Mouse (Mus musculus) splenic B cell, adult 2 months (primary cell): ENCODE measurements around the gene Serpina16.
"Not testable (repeated sequence)": the region's sequence is repeated elsewhere in the genome, so short reads cannot be mapped to it uniquely, and the experiment has no call there.

Experiments
- DNase-seq: peaks from one replicate; pipeline ENCODE4 v3.0.0-alpha.2; 2011; ENCODE audit warnings: low read depth, low spot score
- H3K27me3 ChIP-seq: 2 replicates; pipeline ENCODE4 v1.6.1; 2012; ENCODE audit warnings: mild to moderate bottlenecking, low read length, moderate library complexity, mixed read lengths; ENCODE audit not compliant: control insufficient read depth, poor library complexity, insufficient read depth, severe bottlenecking
- H3K36me3 ChIP-seq: 2 replicates; pipeline ENCODE4 v1.6.1; 2012; ENCODE audit warnings: mild to moderate bottlenecking, low read length, moderate library complexity, mixed read lengths; ENCODE audit not compliant: control insufficient read depth, poor library complexity, insufficient read depth, severe bottlenecking

Serpina16 gene

DNA sequence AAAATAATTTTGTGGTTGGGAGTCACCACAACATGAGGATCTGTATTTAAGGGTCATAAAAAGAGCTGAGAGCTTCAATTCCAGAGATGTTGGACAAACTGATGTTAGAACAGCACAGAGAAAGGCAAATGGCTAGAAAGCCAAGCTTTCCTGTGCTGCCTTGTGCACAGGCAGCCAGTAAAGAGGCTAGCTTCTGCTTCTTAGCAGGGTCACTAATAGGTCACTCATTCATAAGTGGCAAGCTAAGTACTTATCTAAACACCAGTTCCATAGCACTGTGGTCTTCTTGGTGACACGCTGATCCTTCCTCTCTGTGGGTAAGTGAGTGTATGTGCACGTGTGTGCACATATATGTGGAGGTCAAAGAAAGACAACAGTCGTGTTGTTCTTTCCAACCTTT lies 4.5 kb downstream of the Serpina16 start:
- Histone ChIP-seq H3K27me3 (no peaks in the 10 kb centered on the region), H3K36me3 (no peaks in the 10 kb centered on the region)
- no peak for DNase-seq

DNA sequence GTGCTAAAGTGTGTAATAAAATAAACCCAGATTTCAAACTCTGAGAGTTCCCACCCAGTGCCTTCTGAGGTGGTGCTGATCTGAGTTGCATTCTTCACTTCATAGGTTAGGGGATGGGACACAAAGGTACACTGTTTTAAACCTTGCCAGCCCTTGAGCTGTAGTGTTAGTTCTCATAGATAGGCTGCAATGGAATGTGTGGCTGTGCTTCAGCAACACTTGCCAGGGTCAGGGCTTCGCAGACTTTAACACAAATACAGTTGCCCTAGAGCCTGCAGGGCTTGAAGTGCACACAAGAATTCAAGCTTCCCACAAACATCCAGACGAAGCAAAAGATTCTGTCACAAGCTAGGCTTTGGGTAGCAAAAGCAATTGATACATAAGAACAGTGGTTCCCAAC lies 5.0 kb downstream of the Serpina16 start:
- Histone ChIP-seq H3K36me3 (no peaks in the 10 kb centered on the region), H3K27me3 (no peaks in the 10 kb centered on the region)
- no peak for DNase-seq

- no peak for DNase-seq
- no peaks in the 10 kb centered on the region for H3K36me3 ChIP-seq
- no peaks in the 10 kb centered on the region for H3K27me3 ChIP-seq
Observed at GRCm38 (mm10) chr12:103670344-103670743, 5.6 kb downstream of the Serpina16 start.

- H3K27me3 ChIP-seq = no peaks in the 10 kb centered on the region
- DNase-seq = no peak
Observed at GRCm38 (mm10) chr12:103665286-103665685, 10.7 kb downstream of the Serpina16 start.

DNA sequence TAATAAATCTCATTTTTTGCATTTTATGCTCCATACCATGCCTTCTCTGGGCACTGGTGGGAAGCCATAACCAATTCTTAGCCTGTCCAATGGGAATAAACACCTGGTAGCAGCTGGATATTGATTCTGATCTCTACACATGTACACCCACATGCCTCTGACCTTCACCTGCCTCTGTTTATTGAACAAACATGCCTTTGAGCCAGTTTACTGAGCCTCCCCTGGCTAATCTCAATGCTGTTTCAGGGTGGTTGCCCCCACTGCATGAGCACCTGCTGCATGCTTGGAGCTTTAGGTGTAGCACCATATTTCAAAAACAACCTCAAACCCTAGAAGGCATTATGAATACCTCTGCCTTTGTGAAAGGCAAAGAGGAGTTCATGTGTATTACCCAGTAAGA lies 13.9 kb downstream of the Serpina16 start:
- not testable (repeated sequence) for H3K36me3 ChIP-seq, DNase-seq, H3K27me3 ChIP-seq

More at GRCm38 (mm10) chr12:103665286-103665685, 10.7 kb downstream of the Serpina16 start:
- no peaks in the 10 kb centered on the region for H3K36me3 ChIP-seq

GRCm38 (mm10) chr12:103660076-103660475 lies 15.9 kb downstream of the Serpina16 start:
- DNase-seq = no peak
- no peaks in the 10 kb centered on the region for H3K36me3 ChIP-seq
- H3K27me3 ChIP-seq = no peaks in the 10 kb centered on the region

DNA sequence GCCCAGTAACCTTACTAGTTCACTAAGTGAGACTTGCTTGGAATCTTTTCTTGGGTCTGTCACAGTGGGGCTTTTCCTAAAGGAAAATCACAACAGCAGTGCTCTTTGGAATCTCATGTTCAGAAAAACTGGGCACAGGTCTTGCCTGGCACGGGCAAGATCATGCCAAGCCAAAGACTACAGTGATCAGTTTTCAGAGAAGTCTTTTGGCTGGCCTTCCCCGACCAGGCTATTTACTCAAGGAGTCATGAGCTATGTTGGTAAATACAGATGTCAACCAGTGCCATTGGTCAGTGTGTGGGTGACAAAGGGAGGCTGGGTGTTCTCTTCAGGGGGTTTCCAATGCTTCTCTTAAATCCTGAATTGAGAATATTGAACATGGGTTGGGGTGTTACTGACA lies 16.8 kb downstream of the Serpina16 start:
- no peak for DNase-seq
- H3K27me3 ChIP-seq = no peaks in the 10 kb centered on the region
- no peaks in the 10 kb centered on the region for H3K36me3 ChIP-seq

- H3K27me3 ChIP-seq = no peaks in the 10 kb centered on the region
- no peak for DNase-seq
- no peaks in the 10 kb centered on the region for H3K36me3 ChIP-seq
Observed at GRCm38 (mm10) chr12:103657991-103658390, 17.9 kb downstream of the Serpina16 start.

GRCm38 (mm10) chr12:103656848-103657626 lies 18.9 kb downstream of the Serpina16 start, which contains the start of gene Serpina6:
TSS of gene Serpina6 (minus strand) at chr12:103657212.
- Histone ChIP-seq H3K27me3 (no peaks in the 10 kb centered on the region), H3K36me3 (no peaks in the 10 kb centered on the region)
- no peak for DNase-seq

GRCm38 (mm10) chr12:103655123-103656044 lies 20.6 kb downstream of the Serpina16 start:
- Histone ChIP-seq H3K36me3 (no peaks in the 10 kb centered on the region), H3K27me3 (no peaks in the 10 kb centered on the region)
- DNase-seq = no peak

DNA sequence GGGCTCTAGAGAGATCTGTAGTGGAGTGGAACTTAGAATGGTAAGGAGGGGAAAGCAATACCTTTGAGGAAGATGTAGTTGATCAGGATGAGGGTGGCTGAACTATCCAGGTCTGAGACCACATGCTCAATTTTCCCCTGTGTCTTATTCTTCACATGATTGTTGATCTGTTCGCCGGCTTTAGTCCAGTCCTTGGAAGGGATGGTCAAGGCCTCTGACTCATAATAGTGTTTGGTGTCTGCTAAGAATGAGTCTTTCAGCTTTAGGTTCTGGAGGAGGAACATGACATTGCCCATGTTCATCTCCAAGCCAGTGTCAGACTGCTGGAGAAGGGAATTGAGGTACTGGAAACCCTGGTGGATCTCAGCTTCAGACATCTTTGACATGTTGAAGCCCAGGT lies 22.1 kb downstream of the Serpina16 start:
- Histone ChIP-seq H3K27me3 (no peaks in the 10 kb centered on the region), H3K36me3 (no peaks in the 10 kb centered on the region)
- DNase-seq = no peak

- Histone ChIP-seq H3K27me3 (no peaks in the 10 kb centered on the region), H3K36me3 (no peaks in the 10 kb centered on the region)
- no peak for DNase-seq
Observed at GRCm38 (mm10) chr12:103646314-103646713, 29.6 kb downstream of the Serpina16 start.

DNA sequence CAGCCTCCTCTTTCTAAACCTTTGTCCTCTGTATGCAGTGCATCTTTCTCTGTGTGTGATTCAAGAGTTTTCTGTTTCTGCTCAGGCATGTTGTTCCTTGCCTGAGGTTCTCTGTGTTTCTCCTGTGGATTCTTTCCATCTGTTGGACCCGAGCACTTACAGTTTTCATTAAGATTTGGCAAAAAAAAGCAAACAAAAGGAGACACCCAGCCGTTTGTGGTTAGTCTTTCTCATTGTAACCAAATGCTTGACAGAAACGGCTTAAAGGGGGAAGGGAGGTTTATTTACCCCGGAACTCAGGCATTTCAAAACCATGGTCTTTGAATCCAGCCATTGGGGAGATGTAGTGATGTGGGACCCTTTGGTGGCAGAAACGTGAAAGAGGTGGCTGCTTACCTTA lies 31.3 kb downstream of the Serpina16 start:
- no peak for DNase-seq
- H3K36me3 ChIP-seq = no peaks in the 10 kb centered on the region
- H3K27me3 ChIP-seq = no peaks in the 10 kb centered on the region

- no peaks in the 10 kb centered on the region for H3K36me3 ChIP-seq
- H3K27me3 ChIP-seq = no peaks in the 10 kb centered on the region
- DNase-seq = no peak
Observed at GRCm38 (mm10) chr12:103643818-103644217, 32.1 kb downstream of the Serpina16 start.

- Histone ChIP-seq H3K36me3 (no peaks in the 10 kb centered on the region), H3K27me3 (no peaks in the 10 kb centered on the region)
- DNase-seq = peak; percentile 37
Observed at GRCm38 (mm10) chr12:103643336-103643735, 32.6 kb downstream of the Serpina16 start.
